8 mouse cellular contexts compared by ENCODE assay signal in the genomic region with DNA sequence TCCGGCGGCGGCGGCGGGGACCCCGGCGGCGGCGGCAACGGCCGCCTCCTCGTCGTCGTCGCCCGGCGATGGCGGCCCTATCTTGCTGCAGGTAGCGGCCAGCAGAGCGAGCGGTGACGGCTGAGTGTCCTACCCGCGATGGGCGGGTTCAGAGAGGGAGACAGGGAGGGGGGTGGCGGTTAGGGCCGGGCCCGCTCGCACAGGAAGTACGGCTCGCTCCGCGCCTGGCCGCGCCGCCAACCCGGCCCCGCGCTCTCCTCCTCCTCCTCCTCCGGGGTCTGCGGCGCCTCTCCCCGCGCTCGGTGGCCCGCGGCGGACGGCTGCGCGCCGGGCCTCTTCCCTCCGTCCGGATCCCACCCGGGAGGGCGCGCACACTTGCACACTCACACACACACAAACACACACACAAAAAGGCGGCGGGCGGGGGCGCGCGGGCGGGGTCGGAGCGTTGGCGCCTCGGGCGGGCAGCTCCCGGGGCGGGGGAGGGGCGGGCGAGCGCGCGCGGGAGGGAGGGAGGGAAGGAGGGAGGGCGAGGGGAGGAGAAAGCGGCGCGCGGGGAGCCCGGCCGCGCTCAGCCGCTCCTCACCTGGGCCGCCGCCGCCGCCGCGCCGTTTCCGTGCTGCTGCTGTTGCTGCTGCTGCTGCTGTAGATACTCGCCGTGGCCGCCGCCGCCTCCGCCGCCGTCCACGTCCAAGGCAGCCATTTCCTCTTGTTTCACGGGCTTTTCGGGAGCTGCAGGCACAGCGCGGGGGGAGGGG. TPM values are rescaled to one million over a fixed set of nuclear protein-coding genes. Genes with fewer than 3 reads are reported as not detected.
DNase-seq lines count a peak whose midpoint lies in the region; ATAC-seq and TF ChIP-seq lines count a peak whose summit lies in the region.

No protein-coding gene starts in this region.

- H3K9ac ChIP-seq in MEL (ENCODE audit: control insufficient read depth, low read depth, low read length, poor library complexity, severe bottlenecking) = peak overlapping the region; percentile 100
- H3K9ac ChIP-seq in forebrain, postnatal 0 days = peak overlapping the region; percentile 100
- H3K9ac ChIP-seq in lung, embryonic 15.5 days = peak overlapping the region; percentile 99

- peak overlapping the region; percentile 99 for H3K27ac ChIP-seq in MEL (ENCODE audit: control insufficient read depth, low read depth, low read length)
- peak overlapping the region; percentile 100 for H3K27ac ChIP-seq in forebrain, postnatal 0 days (ENCODE audit: low read depth, low read length)
- peak overlapping the region; percentile 100 for H3K27ac ChIP-seq in lung, embryonic 15.5 days
- H3K27ac ChIP-seq in thymus, adult 2 months (ENCODE audit: control insufficient read depth, insufficient read depth, low read length) = peak overlapping the region; percentile 95

- peak; percentile 89 for DNase-seq in MEL (ENCODE audit: low read depth, low spot score)
- peak; percentile 90 for DNase-seq in cerebellum, adult 18-20 months
- peak; percentile 90 for DNase-seq in forebrain, postnatal 0 days
- DNase-seq in heart, postnatal 4 days = peak; percentile 89
- DNase-seq in layer of hippocampus, adult 9-10 months (ENCODE audit: low spot score) = peak; percentile 18
- peak; percentile 86 for DNase-seq in ovary, adult 18-20 months (ENCODE audit: low spot score)
- peak; percentile 88 for DNase-seq in thymus, adult 2 months

- 0 out of 4 replicates have a peak, but pooled peaks of 1 of the 2 experiments have one; percentile 3 for TF ChIP-seq EP300 in MEL (IDR thresholded peaks at IDR 0.05; ENCODE audit: low read depth in 1 of 2, low read length in 2 of 2)

- peaks cover 48% of the 10 kb centered on the region for H3K79me2 ChIP-seq in MEL (ENCODE audit: control insufficient read depth, insufficient read depth, low read length, poor library complexity)

- peak overlapping the region; percentile 55 for H3K4me2 ChIP-seq in forebrain, postnatal 0 days (ENCODE audit: low read depth)
- H3K4me2 ChIP-seq in lung, embryonic 15.5 days = peak overlapping the region; percentile 59

- no peaks in the 10 kb centered on the region for H3K9me3 ChIP-seq in MEL (replicated peaks; ENCODE audit: insufficient read depth, low read length)
- no peaks in the 10 kb centered on the region for H3K9me3 ChIP-seq in forebrain, postnatal 0 days (ENCODE audit: low read length)
- no peaks in the 10 kb centered on the region for H3K9me3 ChIP-seq in lung, embryonic 15.5 days

- H3K4me1 ChIP-seq in MEL (ENCODE audit: control insufficient read depth in 1 of 2, insufficient read depth in 2 of 2, low read length in 2 of 2) = peaks cover 8 to 11% of the 10 kb centered on the region in 2 experiments
- H3K4me1 ChIP-seq in forebrain, postnatal 0 days (ENCODE audit: insufficient read depth) = peaks cover 12% of the 10 kb centered on the region; the same call in 1 of the 2 replicates
- H3K4me1 ChIP-seq in lung, embryonic 15.5 days = peaks cover 25% of the 10 kb centered on the region
- H3K4me1 ChIP-seq in thymus, adult 2 months (replicated peaks; ENCODE audit: control insufficient read depth, insufficient read depth, low read length) = peaks cover 4% of the 10 kb centered on the region

- H3K4me3 ChIP-seq in MEL (ENCODE audit: control insufficient read depth in 1 of 2, insufficient read depth in 1 of 2, low read depth in 2 of 2, low read length in 2 of 2) = peak overlapping the region; percentile 76 to 99
- H3K4me3 ChIP-seq in forebrain, postnatal 0 days (ENCODE audit: low read depth, low read length) = peak overlapping the region; percentile 100
- H3K4me3 ChIP-seq in lung, embryonic 15.5 days = peak overlapping the region; percentile 84
- peak overlapping the region; percentile 62 for H3K4me3 ChIP-seq in thymus, adult 2 months (ENCODE audit: control insufficient read depth, insufficient read depth, low read length)

- H3K36me3 ChIP-seq in MEL (ENCODE audit: control insufficient read depth in 1 of 2, insufficient read depth in 2 of 2, low read length in 2 of 2) = peaks cover 4 to 38% of the 10 kb centered on the region in 2 experiments; a peak in 3 of 4 replicates
- H3K36me3 ChIP-seq in forebrain, postnatal 0 days (ENCODE audit: insufficient read depth) = no peaks in the 10 kb centered on the region; the same call in 1 of the 2 replicates
- H3K36me3 ChIP-seq in lung, embryonic 15.5 days = 0 out of 2 replicates have a peak, but pooled peaks cover 2% of the 10 kb centered on the region
- H3K36me3 ChIP-seq in thymus, adult 2 months (ENCODE audit: control insufficient read depth, insufficient read depth, low read length) = no peaks in the 10 kb centered on the region

- no peak for TF ChIP-seq RAD21 in MEL (IDR thresholded peaks at IDR 0.05; ENCODE audit: low read depth, low read length)

- TF ChIP-seq POLR2A in MEL (IDR thresholded peaks at IDR 0.05; ENCODE audit: control insufficient read depth in 1 of 2, insufficient read depth in 1 of 2, low read depth in 1 of 2, low read length in 2 of 2, poor library complexity in 1 of 2) = peak; percentile 60 to 70; a peak in 3 of 4 replicates
- TF ChIP-seq POLR2A in thymus, adult 2 months (IDR thresholded peaks at IDR 0.05; ENCODE audit: control insufficient read depth, extremely low read depth, insufficient read depth, low read length, poor library complexity) = peak; percentile 48; the same call in 1 of the 2 replicates

- WGBS in forebrain, postnatal 0 days = 5% methylated on average over 49 of the region's 107 CpGs
- under 1% methylated on average over 49 of the region's 107 CpGs for WGBS in lung, embryonic 15.5 days
- WGBS in thymus, adult 2 months = under 1% methylated on average over 80 of the region's 107 CpGs

- ATAC-seq in forebrain, postnatal 0 days = peak; percentile 54
- ATAC-seq in lung, embryonic 15.5 days (ENCODE audit: borderline replicate concordance, extremely low read depth, low FRiP score, low TSS enrichment) = peak; percentile 81

- TF ChIP-seq CTCF in MEL (IDR thresholded peaks at IDR 0.05 in 2 of 3, conservative IDR thresholded peaks at IDR 0.05 in 1 of 3; ENCODE audit: control insufficient read depth in 1 of 3, insufficient read depth in 1 of 3, low read depth in 2 of 3, low read length in 3 of 3, poor library complexity in 1 of 3, severe bottlenecking in 1 of 3) = peak in 1 of 3 experiments; percentile 21; a peak in 1 of 6 replicates
- TF ChIP-seq CTCF in forebrain, postnatal 0 days (IDR thresholded peaks at IDR 0.05; ENCODE audit: low read depth) = no peak
- no peak for TF ChIP-seq CTCF in thymus, adult 2 months (IDR thresholded peaks at IDR 0.05; ENCODE audit: borderline replicate concordance, control insufficient read depth, extremely low read depth, insufficient read depth, low read length, poor library complexity)

- H3K27me3 ChIP-seq in MEL (ENCODE audit: control insufficient read depth in 1 of 2, insufficient read depth in 2 of 2, low read length in 2 of 2) = no peaks in the 10 kb centered on the region
- no peaks in the 10 kb centered on the region for H3K27me3 ChIP-seq in forebrain, postnatal 0 days (ENCODE audit: insufficient read depth, low read length)
- H3K27me3 ChIP-seq in lung, embryonic 15.5 days = no peaks in the 10 kb centered on the region
- no peaks in the 10 kb centered on the region for H3K27me3 ChIP-seq in thymus, adult 2 months (ENCODE audit: control insufficient read depth, insufficient read depth, low read length)

TF ChIP-seq in MEL, 35 proteins besides CTCF, POLR2A, EP300 and RAD21:
- TF ChIP-seq MYB (IDR thresholded peaks at IDR 0.05; ENCODE audit: low read depth, low read length) (no peak), MAZ (IDR thresholded peaks at IDR 0.05; ENCODE audit: low read depth, low read length) (peak; percentile 88; the same call in 1 of the 2 replicates), MEF2A (IDR thresholded peaks at IDR 0.05; ENCODE audit: extremely low read depth, insufficient replicate concordance, low read depth, low read length, poor library complexity, severe bottlenecking) (no peak), JUND (IDR thresholded peaks at IDR 0.05; ENCODE audit: low read depth, low read length) (no peak), NELFE (IDR thresholded peaks at IDR 0.05; ENCODE audit: low read depth, low read length) (peak; percentile 63), NRF1 (IDR thresholded peaks at IDR 0.05; ENCODE audit: insufficient read depth, low read depth, low read length, poor library complexity, severe bottlenecking) (0 out of 2 replicates have a peak, but pooled peaks have one; percentile 9), UBTF (IDR thresholded peaks at IDR 0.05; ENCODE audit: borderline replicate concordance, insufficient read depth, low read depth, low read length) (peak; percentile 44; the same call in 1 of the 2 replicates), CHD2 (IDR thresholded peaks at IDR 0.05; ENCODE audit: low read length) (no peak), ZMIZ1 (IDR thresholded peaks at IDR 0.05; ENCODE audit: low read depth, low read length) (peak; percentile 49; the same call in 1 of the 2 replicates), SMC3 (IDR thresholded peaks at IDR 0.05; ENCODE audit: low read depth, low read length) (no peak), SIN3A (IDR thresholded peaks at IDR 0.05; ENCODE audit: low read length) (peak; percentile 32; the same call in 1 of the 2 replicates), HCFC1 (IDR thresholded peaks at IDR 0.05; ENCODE audit: low read depth, low read length) (peak; percentile 23; the same call in 1 of the 2 replicates), POLR2AphosphoS2 (IDR thresholded peaks at IDR 0.05; ENCODE audit: low read length) (peak; percentile 61; the same call in 1 of the 2 replicates), GATA1 (IDR thresholded peaks at IDR 0.05; ENCODE audit: low read depth, low read length) (no peak)

RNA-seq across cellular contexts. Expression of gene Sp3, which starts 1.2 kb away (rescaled TPM):
- 34.9 and 36.1 TPM in 2 replicates for total RNA-seq in MEL (2012; rRNA removed)
- 100 to 1,000 TPM in 1 of 2 experiments, 10 to 100 TPM in 1; 27.8 to 299 TPM for polyA plus RNA-seq in MEL (2012; ENCODE audit: insufficient read depth in 1 of 2, insufficient read length in 2 of 2, low read depth in 1 of 2, low replicate concordance in 2 of 2, missing spikeins in 1 of 2)
- 82.3 and 115 TPM in 2 replicates for total RNA-seq in forebrain, postnatal 0 days (2014; rRNA removed)
- polyA plus RNA-seq in forebrain, postnatal 0 days (2015; fragmentation: Nextera tagmentation; extraction: Ambion mirVana) = 19.1 and 26.5 TPM in 2 replicates
- 10 to 100 TPM; 69.3 to 70.3 TPM for total RNA-seq in heart, postnatal 4 days (2021)
- polyA plus RNA-seq in lung, embryonic 15.5 days (2015; fragmentation: Nextera tagmentation; extraction: Ambion mirVana) = 57.5 and 59.1 TPM in 2 replicates
- 39.4 and 45.6 TPM in 2 replicates for polyA plus RNA-seq in thymus, adult 2 months (2012; rRNA removed)

RNA-seq across cellular contexts. Expression of gene Gm11084, which starts 7.4 kb away (rescaled TPM):
- not detected in 2 replicates for total RNA-seq in MEL (2012; rRNA removed)
- not detected for polyA plus RNA-seq in MEL (2012; ENCODE audit: insufficient read depth in 1 of 2, insufficient read length in 2 of 2, low read depth in 1 of 2, low replicate concordance in 2 of 2, missing spikeins in 1 of 2)
- not detected in 2 replicates for total RNA-seq in forebrain, postnatal 0 days (2014; rRNA removed)
- polyA plus RNA-seq in forebrain, postnatal 0 days (2015; fragmentation: Nextera tagmentation; extraction: Ambion mirVana) = not detected in 2 replicates
- not detected for total RNA-seq in heart, postnatal 4 days (2021)
- polyA plus RNA-seq in lung, embryonic 15.5 days (2015; fragmentation: Nextera tagmentation; extraction: Ambion mirVana) = not detected in 2 replicates
- not detected in 2 replicates for polyA plus RNA-seq in thymus, adult 2 months (2012; rRNA removed)

Comparison
In these comparisons a context has a peak if more than half of its experiments do, and no peak if none do; other contexts are left out.
1. Peak in every context shown above with its lines: DNase-seq, ATAC-seq, H3K4me3 ChIP-seq and H3K27ac ChIP-seq.
2. DNase-seq: peak in every context shown above with its lines; median percentile 90 in cerebellum, adult 18-20 months; 90 in forebrain, postnatal 0 days; 89 in MEL; 89 in heart, postnatal 4 days; 88 in thymus, adult 2 months; 86 in ovary, adult 18-20 months; 18 in layer of hippocampus, adult 9-10 months.